Mouse (Mus musculus) G1E (cell line): ENCODE measurements at regions not wholly inside any gene's neighbourhood (a gene's known extent, or its start where the extent isn't known, plus 50 kb on each side); places are given as distances from the start of the nearest gene placed in this dataset.

Source experiments
- ATAC-seq: 2 replicates; pipeline ENCODE4 v1.8.0; 2016; ENCODE audit warnings: mild to moderate bottlenecking; ENCODE audit not compliant: insufficient number of reproducible peaks, poor library complexity, low FRiP score, severe bottlenecking; ENCODE audit errors: extremely low read depth
- DNase-seq: peaks from one replicate; pipeline ENCODE4 v3.0.0; 2012; ENCODE audit warnings: low spot score
- H3K27me3 ChIP-seq: 2 replicates; pipeline ENCODE4 v1.6.1; 2012; ENCODE audit warnings: mild to moderate bottlenecking, low read length, inconsistent platforms; ENCODE audit not compliant: insufficient read depth
- H3K36me3 ChIP-seq: replicated peaks from 2 replicates; pipeline ENCODE3; 2012; ENCODE audit warnings: mild to moderate bottlenecking, inconsistent platforms
- H3K4me1 ChIP-seq: 2 replicates; pipeline ENCODE4 v1.6.1; 2012; ENCODE audit warnings: low read depth, low read length, inconsistent platforms, mixed read lengths; ENCODE audit not compliant: insufficient read depth
- H3K4me3 ChIP-seq: 2 replicates; pipeline ENCODE4 v1.5.1; 2012; ENCODE audit warnings: low read depth, mild to moderate bottlenecking, inconsistent platforms, low read length, moderate library complexity, mixed read lengths
- H3K9me3 ChIP-seq: replicated peaks from 2 replicates; pipeline ENCODE4 v1.6.1; 2012; ENCODE audit warnings: inconsistent platforms
- CTCF ChIP-seq: IDR thresholded peaks from 2 replicates; pipeline ENCODE4 v1.5.1; 2012; ENCODE audit warnings: low read depth, low read length, inconsistent platforms, mixed read lengths
- GATA1 ChIP-seq: IDR thresholded peaks from 2 replicates; pipeline ENCODE4 v1.6.1; 2012; ENCODE audit warnings: borderline replicate concordance, low read length, inconsistent platforms, mixed read lengths
- GATA2 ChIP-seq: IDR thresholded peaks from 2 replicates; pipeline ENCODE4 v1.6.1; 2012; ENCODE audit warnings: low read depth, low read length, inconsistent platforms, borderline replicate concordance
- POLR2AphosphoS5 ChIP-seq: IDR thresholded peaks from 2 replicates; pipeline ENCODE4 v1.6.1; 2012; ENCODE audit warnings: low read depth, low read length, inconsistent platforms; ENCODE audit not compliant: insufficient replicate concordance
- TAL1 ChIP-seq: conservative IDR thresholded peaks from 2 replicates; pipeline ENCODE4 v1.6.1; 2012; ENCODE audit warnings: low read depth, low read length, inconsistent platforms, mixed read lengths

DNA sequence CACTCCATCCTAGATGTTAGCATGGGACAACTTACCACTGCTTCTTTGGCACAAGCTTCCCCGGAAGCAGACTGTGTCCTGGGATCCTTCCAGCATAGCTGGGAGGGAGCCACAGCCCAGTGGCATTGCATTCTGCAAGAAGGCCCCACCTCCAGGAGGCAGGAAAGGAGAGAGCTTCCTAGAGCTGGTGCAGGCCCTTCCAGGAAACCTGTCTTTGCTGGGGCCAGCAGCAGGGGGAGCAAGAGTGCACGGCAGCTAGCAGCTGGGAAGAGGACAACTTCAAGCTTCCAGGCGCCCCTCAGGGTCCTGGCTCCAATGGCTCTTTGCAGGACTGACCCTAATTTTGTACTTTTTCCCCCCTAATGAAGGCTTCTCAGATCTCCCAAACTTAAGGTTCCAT is 115.4 kb upstream of the Sorcs3 start:
- no peak for TF ChIP-seq CTCF
- TF ChIP-seq GATA2, result no peak
- no peak for TF ChIP-seq TAL1
- TF ChIP-seq GATA1, result no peak
- no peak for TF ChIP-seq POLR2AphosphoS5
- Histone ChIP-seq H3K9me3 (peaks cover 34% of the 10 kb centered on the region), H3K4me3 (no peak overlapping the region), H3K27me3 (no peaks in the 10 kb centered on the region), H3K4me1 (no peaks in the 10 kb centered on the region), H3K36me3 (no peaks in the 10 kb centered on the region)
- ATAC-seq (no peak), DNase-seq (no peak)

DNA sequence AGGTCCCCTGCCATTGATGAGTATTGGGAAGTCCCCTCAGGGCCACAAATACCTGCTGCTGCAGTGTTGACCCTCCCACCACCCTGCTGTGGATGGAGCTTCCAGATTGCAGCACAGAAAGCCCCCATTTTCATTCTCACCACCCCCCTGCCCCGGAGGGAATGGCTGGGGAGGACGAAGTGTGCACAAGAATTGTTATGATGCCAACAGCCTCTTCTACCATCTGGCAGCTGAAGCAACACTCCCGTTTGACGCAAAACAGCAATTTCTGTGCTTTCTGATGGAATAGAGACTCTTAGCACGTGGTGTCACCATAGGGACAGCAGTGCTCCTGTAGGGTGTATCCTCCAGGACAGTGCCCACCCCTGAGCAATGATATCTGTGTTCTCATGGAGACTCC is 108.5 kb upstream of the Sorcs3 start:
- Histone ChIP-seq H3K9me3 (peaks cover 53% of the 10 kb centered on the region), H3K27me3 (no peaks in the 10 kb centered on the region), H3K4me3 (no peak overlapping the region), H3K4me1 (no peaks in the 10 kb centered on the region), H3K36me3 (no peaks in the 10 kb centered on the region)
- no peak for TF ChIP-seq CTCF
- no peak for TF ChIP-seq GATA1
- no peak for TF ChIP-seq POLR2AphosphoS5
- no peak for TF ChIP-seq GATA2
- no peak for TF ChIP-seq TAL1
- no peak for DNase-seq
- ATAC-seq, result no peak

DNA sequence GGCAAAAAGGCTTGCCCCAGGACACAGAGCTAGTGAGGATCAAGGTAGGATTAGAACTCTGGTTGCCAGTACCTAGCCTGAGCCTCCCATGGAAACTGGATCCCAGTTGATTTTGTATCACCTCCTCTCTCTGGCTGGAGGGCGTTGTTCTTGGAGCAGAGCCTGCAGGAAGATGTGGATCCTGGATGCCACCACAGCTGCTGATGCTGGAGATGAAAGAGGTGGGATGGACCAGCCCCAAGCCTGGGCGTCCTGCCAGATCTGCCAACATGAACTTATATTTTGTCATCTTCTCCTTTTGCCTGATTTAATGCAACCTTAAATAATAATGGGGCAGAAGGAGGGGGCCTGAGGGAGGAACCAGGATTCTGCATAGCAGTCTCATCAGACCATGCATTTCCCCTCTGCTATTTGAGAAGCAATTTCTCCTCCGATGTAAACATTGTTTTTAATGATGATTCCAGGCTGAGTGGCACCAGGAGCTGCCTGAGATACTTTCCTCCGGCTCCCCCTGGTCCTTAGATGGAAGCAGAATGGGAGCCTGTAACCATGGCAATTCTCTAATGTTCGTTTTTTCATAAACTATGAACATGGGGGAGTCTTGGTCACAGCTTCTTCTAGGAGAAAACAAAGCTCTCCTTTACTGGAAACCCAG is 107.8 kb upstream of the Sorcs3 start:
- ATAC-seq, result no peak
- no peak overlapping the region for H3K4me3 ChIP-seq
- H3K4me1 ChIP-seq, result no peaks in the 10 kb centered on the region
- peaks cover 50% of the 10 kb centered on the region for H3K9me3 ChIP-seq
- TF ChIP-seq TAL1, result no peak
- TF ChIP-seq GATA2, result no peak
- no peak for TF ChIP-seq GATA1
- no peak for TF ChIP-seq CTCF
- no peak for TF ChIP-seq POLR2AphosphoS5
- no peaks in the 10 kb centered on the region for H3K36me3 ChIP-seq
- no peak for DNase-seq
- H3K27me3 ChIP-seq, result no peaks in the 10 kb centered on the region

DNA sequence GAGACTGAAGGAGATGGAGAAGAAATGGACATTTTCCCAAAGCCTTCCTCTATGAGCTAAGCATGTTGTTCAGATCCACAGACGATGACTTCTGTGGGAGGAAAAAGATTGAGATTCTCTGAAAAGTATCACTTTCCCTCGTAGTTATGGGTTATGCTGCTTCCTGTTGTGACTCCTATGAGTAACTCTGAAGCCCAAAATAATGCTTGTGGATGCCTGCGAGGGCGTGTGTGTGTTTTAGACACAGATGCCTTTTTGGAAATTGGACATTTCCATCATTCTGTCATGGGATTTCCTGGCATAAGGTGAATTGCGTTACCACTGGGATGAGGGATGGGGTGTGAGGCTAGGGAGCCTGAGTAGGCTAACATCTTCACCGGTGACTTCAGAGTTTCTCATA is 104.8 kb upstream of the Sorcs3 start:
- ATAC-seq (no peak), DNase-seq (no peak)
- Histone ChIP-seq H3K4me1 (no peaks in the 10 kb centered on the region), H3K36me3 (no peaks in the 10 kb centered on the region), H3K9me3 (peaks cover 56% of the 10 kb centered on the region), H3K4me3 (no peak overlapping the region), H3K27me3 (no peaks in the 10 kb centered on the region)
- TF ChIP-seq GATA1, result no peak
- TF ChIP-seq GATA2, result no peak
- no peak for TF ChIP-seq POLR2AphosphoS5
- no peak for TF ChIP-seq CTCF
- no peak for TF ChIP-seq TAL1

DNA sequence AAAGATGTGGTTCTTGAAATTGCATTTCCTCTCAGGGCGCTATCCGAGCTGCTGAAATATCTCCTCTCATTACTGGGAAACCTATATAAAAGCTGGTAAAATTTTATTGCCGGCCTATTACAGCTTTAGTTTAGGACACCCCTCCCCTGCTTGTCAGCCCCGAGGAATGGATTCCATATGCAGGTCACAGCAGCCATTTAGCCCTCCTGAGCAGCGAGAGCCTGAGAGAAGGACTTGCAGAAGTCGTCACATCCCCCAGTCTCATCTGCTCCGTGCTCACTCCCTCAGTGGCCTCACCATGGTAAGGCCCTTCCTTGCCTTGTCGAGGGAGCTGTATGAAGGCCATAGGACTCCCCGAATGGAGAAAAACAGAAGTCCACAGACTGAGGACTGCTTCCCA is 90.7 kb upstream of the Sorcs3 start:
- Histone ChIP-seq H3K4me3 (no peak overlapping the region), H3K27me3 (no peaks in the 10 kb centered on the region), H3K4me1 (no peaks in the 10 kb centered on the region), H3K9me3 (peaks cover 55% of the 10 kb centered on the region), H3K36me3 (no peaks in the 10 kb centered on the region)
- DNase-seq (no peak), ATAC-seq (no peak)
- no peak for TF ChIP-seq POLR2AphosphoS5

DNA sequence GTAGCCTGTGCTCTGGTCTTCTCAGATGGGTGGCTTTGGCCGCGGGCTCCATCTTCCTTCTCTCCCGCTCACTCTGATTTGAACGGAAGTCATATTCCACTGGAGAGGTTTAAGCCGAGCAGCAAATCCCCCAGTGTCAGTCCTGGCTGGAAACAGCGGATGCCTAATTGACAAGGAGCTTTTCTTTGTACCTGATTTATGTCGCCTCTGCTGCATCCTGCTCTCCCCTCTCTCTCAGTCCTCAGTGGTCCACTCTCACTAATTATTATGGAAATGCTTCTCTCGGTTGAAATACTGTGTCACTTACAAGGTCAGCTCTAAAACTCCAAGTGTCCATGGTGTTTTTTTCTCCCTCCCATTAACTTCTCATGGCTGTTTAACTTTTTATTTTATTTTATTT is 90.1 kb upstream of the Sorcs3 start:
- Histone ChIP-seq H3K9me3 (peaks cover 57% of the 10 kb centered on the region), H3K36me3 (no peaks in the 10 kb centered on the region), H3K27me3 (no peaks in the 10 kb centered on the region), H3K4me3 (no peak overlapping the region), H3K4me1 (no peaks in the 10 kb centered on the region)
- ATAC-seq, result no peak
- TF ChIP-seq CTCF (no peak), TAL1 (no peak), GATA2 (no peak), GATA1 (no peak), POLR2AphosphoS5 (no peak)
- DNase-seq, result no peak

DNA sequence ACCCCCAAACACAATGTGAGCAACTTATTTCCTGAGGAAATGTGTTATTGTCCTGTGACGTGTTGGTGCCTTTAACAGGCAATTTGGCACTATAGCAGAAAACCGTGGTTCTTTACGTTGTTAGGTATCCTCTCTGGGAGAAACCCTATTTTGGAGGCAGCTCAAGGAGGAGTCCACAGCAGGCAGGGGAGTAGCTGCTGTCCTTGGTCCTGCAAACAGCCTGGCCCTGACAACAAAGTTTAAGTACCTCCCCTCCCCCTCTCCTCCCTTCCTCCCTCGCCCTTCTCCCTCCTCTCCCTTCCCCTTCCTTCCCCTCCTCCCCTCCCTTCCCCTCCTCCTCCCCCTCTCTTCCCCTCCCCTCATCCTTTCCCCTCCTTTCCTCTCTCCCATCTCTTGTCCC is 89.1 kb upstream of the Sorcs3 start:
- H3K4me3 ChIP-seq, result no peak overlapping the region
- DNase-seq (no peak), ATAC-seq (no peak)
- no peaks in the 10 kb centered on the region for H3K27me3 ChIP-seq
- H3K9me3 ChIP-seq, result peaks cover 51% of the 10 kb centered on the region
- TF ChIP-seq TAL1 (no peak), GATA1 (no peak), CTCF (no peak), POLR2AphosphoS5 (no peak), GATA2 (no peak)
- H3K36me3 ChIP-seq, result no peaks in the 10 kb centered on the region
- H3K4me1 ChIP-seq, result no peaks in the 10 kb centered on the region
